Mouse (Mus musculus) G1E (cell line): ENCODE data around the gene Arhgef11.

Source experiments
- CTCF ChIP-seq: IDR thresholded peaks from 2 replicates; pipeline ENCODE4 v1.5.1; 2012; ENCODE audit warnings: low read depth, low read length, inconsistent platforms, mixed read lengths
- GATA1 ChIP-seq: IDR thresholded peaks from 2 replicates; pipeline ENCODE4 v1.6.1; 2012; ENCODE audit warnings: borderline replicate concordance, low read length, inconsistent platforms, mixed read lengths
- POLR2AphosphoS5 ChIP-seq: IDR thresholded peaks from 2 replicates; pipeline ENCODE4 v1.6.1; 2012; ENCODE audit warnings: low read depth, low read length, inconsistent platforms; ENCODE audit not compliant: insufficient replicate concordance
- TAL1 ChIP-seq: conservative IDR thresholded peaks from 2 replicates; pipeline ENCODE4 v1.6.1; 2012; ENCODE audit warnings: low read depth, low read length, inconsistent platforms, mixed read lengths

DNA sequence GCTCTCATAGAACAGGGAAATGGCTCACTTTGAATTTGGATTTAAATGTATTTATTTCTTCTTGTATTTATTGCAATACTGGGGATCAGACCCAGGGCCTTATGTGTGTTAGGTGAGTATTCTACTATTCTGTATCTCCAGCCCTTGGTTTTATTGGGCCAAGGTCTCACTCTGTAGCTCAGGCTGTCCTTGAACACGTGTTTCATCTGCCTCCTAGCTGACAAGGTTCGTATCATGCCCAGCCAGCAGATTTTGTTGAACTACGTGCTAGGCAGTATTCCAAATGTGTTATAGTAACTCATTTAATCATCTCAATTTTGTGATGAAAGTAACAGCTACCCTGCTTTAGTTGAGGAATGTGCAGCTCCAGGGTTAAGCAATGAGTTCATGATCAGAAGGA is 124.7 kb downstream of the Arhgef11 start:
- TF ChIP-seq CTCF (no peak), POLR2AphosphoS5 (no peak), GATA1 (no peak), TAL1 (no peak)
